Mouse (Mus musculus): ENCODE measurements around the gene Gm30083. TPM values are rescaled to one million over a fixed set of nuclear protein-coding genes. Genes with fewer than 3 reads are reported as not detected.

Gene Gm30083
- not detected in 2 replicates for polyA plus RNA-seq (2014; fragmentation: Nextera tagmentation; extraction: Ambion mirVana)

GRCm38 (mm10) chr14:34015063-34015462, at the start of gene Gm30083:
TSS of gene Gm30083 (minus strand) at chr14:34015182.
- Histone ChIP-seq H3K9ac (ENCODE audit: low read length) (no peak within 1 kb of the TSS), H3K4me1 (ENCODE audit: control insufficient read depth, insufficient read depth, low read length) (no peaks in the 10 kb centered on the region), H3K4me2 (ENCODE audit: low read depth) (no peak within 1 kb of the TSS), H3K36me3 (ENCODE audit: control insufficient read depth, insufficient read depth, low read length) (no peaks in the 10 kb centered on the region), H3K9me3 (ENCODE audit: control insufficient read depth, low read length) (no peaks in the 10 kb centered on the region), H3K27ac (ENCODE audit: low read depth, low read length) (no peak within 1 kb of the TSS), H3K27me3 (ENCODE audit: control insufficient read depth, insufficient read depth, low read length) (no peaks in the 10 kb centered on the region), H3K4me3 (ENCODE audit: low read depth, low read length) (no peak within 1 kb of the TSS)
- WGBS, result 87% methylated on average over 3 of the region's 3 CpGs
- ATAC-seq (ENCODE audit: insufficient read depth, low FRiP score, low TSS enrichment), result no peak
- no peak for DNase-seq (ENCODE audit: low spot score)

GRCm38 (mm10) chr14:34052516-34052915, 37.5 kb upstream of the Gm30083 start, which contains the start of gene Antxrl:
TSS of gene Antxrl (plus strand) at chr14:34052707.
- Histone ChIP-seq H3K27me3 (ENCODE audit: control insufficient read depth, insufficient read depth, low read length) (no peaks in the 10 kb centered on the region), H3K36me3 (ENCODE audit: control insufficient read depth, insufficient read depth, low read length) (no peaks in the 10 kb centered on the region)
- WGBS, result 83% methylated on average over 6 of the region's 6 CpGs

GRCm38 (mm10) chr14:34050101-34050779, 35.3 kb upstream of the Gm30083 start:
- Histone ChIP-seq H3K27ac (ENCODE audit: low read depth, low read length) (no peak overlapping the region), H3K36me3 (ENCODE audit: control insufficient read depth, insufficient read depth, low read length) (no peaks in the 10 kb centered on the region), H3K4me3 (ENCODE audit: low read depth, low read length) (no peak overlapping the region), H3K9ac (ENCODE audit: low read length) (no peak overlapping the region), H3K27me3 (ENCODE audit: control insufficient read depth, insufficient read depth, low read length) (no peaks in the 10 kb centered on the region), H3K4me2 (ENCODE audit: low read depth) (no peak overlapping the region), H3K9me3 (ENCODE audit: control insufficient read depth, low read length) (no peaks in the 10 kb centered on the region), H3K4me1 (ENCODE audit: control insufficient read depth, insufficient read depth, low read length) (no peaks in the 10 kb centered on the region)
- WGBS, result 81% methylated on average over 5 of the region's 5 CpGs
- ATAC-seq (ENCODE audit: insufficient read depth, low FRiP score, low TSS enrichment) (no peak), DNase-seq (ENCODE audit: low spot score) (no peak)

More at GRCm38 (mm10) chr14:34052516-34052915, 37.5 kb upstream of the Gm30083 start, which contains the start of gene Antxrl:
- H3K9ac ChIP-seq (ENCODE audit: low read length), result no peak within 1 kb of the TSS
- ATAC-seq (ENCODE audit: insufficient read depth, low FRiP score, low TSS enrichment) (no peak), DNase-seq (ENCODE audit: low spot score) (no peak)
- no peak within 1 kb of the TSS for H3K4me2 ChIP-seq (ENCODE audit: low read depth)
- H3K4me3 ChIP-seq (ENCODE audit: low read depth, low read length), result no peak within 1 kb of the TSS
- no peaks in the 10 kb centered on the region for H3K9me3 ChIP-seq (ENCODE audit: control insufficient read depth, low read length)
- no peaks in the 10 kb centered on the region for H3K4me1 ChIP-seq (ENCODE audit: control insufficient read depth, insufficient read depth, low read length)
- H3K27ac ChIP-seq (ENCODE audit: low read depth, low read length), result no peak within 1 kb of the TSS

GRCm38 (mm10) chr14:34043341-34043740, 28.4 kb upstream of the Gm30083 start:
- H3K4me3 ChIP-seq (ENCODE audit: low read depth, low read length), result no peak overlapping the region
- H3K36me3 ChIP-seq (ENCODE audit: control insufficient read depth, insufficient read depth, low read length), result no peaks in the 10 kb centered on the region
- no peaks in the 10 kb centered on the region for H3K27me3 ChIP-seq (ENCODE audit: control insufficient read depth, insufficient read depth, low read length)
- H3K4me2 ChIP-seq (ENCODE audit: low read depth), result no peak overlapping the region
- no peak overlapping the region for H3K27ac ChIP-seq (ENCODE audit: low read depth, low read length)
- no peaks in the 10 kb centered on the region for H3K9me3 ChIP-seq (ENCODE audit: control insufficient read depth, low read length)
- no peak for ATAC-seq (ENCODE audit: insufficient read depth, low FRiP score, low TSS enrichment)
- H3K4me1 ChIP-seq (ENCODE audit: control insufficient read depth, insufficient read depth, low read length), result no peaks in the 10 kb centered on the region
- H3K9ac ChIP-seq (ENCODE audit: low read length), result no peak overlapping the region
- 75% methylated on average over 3 of the region's 3 CpGs for WGBS
- no peak for DNase-seq (ENCODE audit: low spot score)

GRCm38 (mm10) chr14:34041241-34041640, 26.3 kb upstream of the Gm30083 start:
- 80% methylated on average over 4 of the region's 4 CpGs for whole genome bisulfite sequencing
- Histone ChIP-seq H3K27me3 (ENCODE audit: control insufficient read depth, insufficient read depth, low read length) (no peaks in the 10 kb centered on the region), H3K27ac (ENCODE audit: low read depth, low read length) (no peak overlapping the region), H3K36me3 (ENCODE audit: control insufficient read depth, insufficient read depth, low read length) (no peaks in the 10 kb centered on the region), H3K4me1 (ENCODE audit: control insufficient read depth, insufficient read depth, low read length) (no peaks in the 10 kb centered on the region), H3K4me3 (ENCODE audit: low read depth, low read length) (no peak overlapping the region), H3K4me2 (ENCODE audit: low read depth) (no peak overlapping the region), H3K9me3 (ENCODE audit: control insufficient read depth, low read length) (no peaks in the 10 kb centered on the region), H3K9ac (ENCODE audit: low read length) (no peak overlapping the region)
- DNase-seq (ENCODE audit: low spot score) (no peak), ATAC-seq (ENCODE audit: insufficient read depth, low FRiP score, low TSS enrichment) (no peak)

- no peak for ATAC-seq (ENCODE audit: insufficient read depth, low FRiP score, low TSS enrichment)
- H3K36me3 ChIP-seq (ENCODE audit: control insufficient read depth, insufficient read depth, low read length), result no peaks in the 10 kb centered on the region
- WGBS, result 90% methylated on average over 8 of the region's 8 CpGs
These were observed 19.0 kb upstream of the Gm30083 start for GRCm38 (mm10) chr14:34033841-34034610.

GRCm38 (mm10) chr14:34026710-34027109, 11.7 kb upstream of the Gm30083 start:
- H3K27ac ChIP-seq (ENCODE audit: low read depth, low read length), result no peak overlapping the region
- no peaks in the 10 kb centered on the region for H3K36me3 ChIP-seq (ENCODE audit: control insufficient read depth, insufficient read depth, low read length)
- ATAC-seq (ENCODE audit: insufficient read depth, low FRiP score, low TSS enrichment) (no peak), DNase-seq (ENCODE audit: low spot score) (no peak)
- H3K9ac ChIP-seq (ENCODE audit: low read length), result no peak overlapping the region
- no peaks in the 10 kb centered on the region for H3K27me3 ChIP-seq (ENCODE audit: control insufficient read depth, insufficient read depth, low read length)
- H3K4me2 ChIP-seq (ENCODE audit: low read depth), result no peak overlapping the region
- H3K4me1 ChIP-seq (ENCODE audit: control insufficient read depth, insufficient read depth, low read length), result no peaks in the 10 kb centered on the region
- H3K4me3 ChIP-seq (ENCODE audit: low read depth, low read length), result no peak overlapping the region
- WGBS, result 66% methylated on average over 2 of the region's 2 CpGs
- no peaks in the 10 kb centered on the region for H3K9me3 ChIP-seq (ENCODE audit: control insufficient read depth, low read length)

More at GRCm38 (mm10) chr14:34033841-34034610, 19.0 kb upstream of the Gm30083 start:
- Histone ChIP-seq H3K27me3 (ENCODE audit: control insufficient read depth, insufficient read depth, low read length) (no peaks in the 10 kb centered on the region), H3K9ac (ENCODE audit: low read length) (no peak overlapping the region), H3K4me3 (ENCODE audit: low read depth, low read length) (no peak overlapping the region), H3K9me3 (ENCODE audit: control insufficient read depth, low read length) (no peaks in the 10 kb centered on the region), H3K27ac (ENCODE audit: low read depth, low read length) (no peak overlapping the region), H3K4me2 (ENCODE audit: low read depth) (no peak overlapping the region), H3K4me1 (ENCODE audit: control insufficient read depth, insufficient read depth, low read length) (no peaks in the 10 kb centered on the region)
- DNase-seq (ENCODE audit: low spot score), result no peak

GRCm38 (mm10) chr14:34016938-34017337, 2.0 kb upstream of the Gm30083 start:
- no peak for DNase-seq (ENCODE audit: low spot score)
- H3K36me3 ChIP-seq (ENCODE audit: control insufficient read depth, insufficient read depth, low read length), result no peaks in the 10 kb centered on the region
- H3K9ac ChIP-seq (ENCODE audit: low read length), result no peak overlapping the region
- ATAC-seq (ENCODE audit: insufficient read depth, low FRiP score, low TSS enrichment), result no peak
- no peaks in the 10 kb centered on the region for H3K9me3 ChIP-seq (ENCODE audit: control insufficient read depth, low read length)
- no peaks in the 10 kb centered on the region for H3K4me1 ChIP-seq (ENCODE audit: control insufficient read depth, insufficient read depth, low read length)
- 91% methylated on average over 2 of the region's 2 CpGs for WGBS
- no peak overlapping the region for H3K4me2 ChIP-seq (ENCODE audit: low read depth)
- H3K27me3 ChIP-seq (ENCODE audit: control insufficient read depth, insufficient read depth, low read length), result no peaks in the 10 kb centered on the region
- no peak overlapping the region for H3K4me3 ChIP-seq (ENCODE audit: low read depth, low read length)
- H3K27ac ChIP-seq (ENCODE audit: low read depth, low read length), result no peak overlapping the region
